Mouse (Mus musculus) monocyte, adult 2 months (primary cell): Measurements from ENCODE around the gene Gm20388.
"Not testable (repeated sequence)": the region's sequence is repeated elsewhere in the genome, so short reads cannot be mapped to it uniquely, and the experiment has no call there.

Source experiments
- DNase-seq, 2 experiments: peaks; one replicate each; pipeline ENCODE4 v3.0.0; 2022; ENCODE audit warnings: low spot score in 2 of 2, low read depth in 1 of 2

Gm20388 gene

DNA sequence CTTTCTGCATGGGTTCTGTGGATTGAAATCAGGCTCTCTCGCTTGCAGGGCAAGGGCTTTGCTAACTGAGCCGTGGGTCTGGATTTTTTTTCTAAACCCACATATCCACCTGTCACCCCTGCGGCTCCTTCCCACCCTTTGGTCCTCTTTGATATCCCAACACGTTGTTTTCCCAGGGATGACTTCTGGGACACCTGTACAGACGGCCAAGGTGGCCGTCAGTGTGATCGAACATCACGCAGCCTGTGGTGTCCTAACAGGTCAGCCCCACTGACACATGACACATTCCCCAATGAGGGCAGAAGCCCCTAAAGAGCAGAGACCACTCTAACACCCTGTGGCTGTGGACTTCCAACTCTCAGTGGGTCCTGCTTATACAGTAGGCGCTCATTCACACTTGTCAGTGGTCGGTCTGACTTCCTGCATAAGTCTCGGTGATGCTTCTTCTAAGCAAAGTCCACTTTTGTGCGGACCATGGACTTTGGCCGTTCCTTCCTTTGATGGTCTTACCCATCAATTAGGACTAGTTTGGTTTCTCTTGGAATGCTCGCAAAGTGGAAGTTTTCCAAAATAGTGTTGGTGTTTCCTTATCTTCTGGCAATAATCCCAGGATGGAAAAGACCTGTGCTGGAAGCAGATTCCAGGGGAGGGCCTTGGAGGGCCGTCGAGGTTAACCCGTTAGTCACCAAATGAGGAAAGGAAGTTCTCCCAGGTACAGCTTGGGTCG lies 1751.2 kb downstream of the Gm20388 start:
- no peak for DNase-seq

DNA sequence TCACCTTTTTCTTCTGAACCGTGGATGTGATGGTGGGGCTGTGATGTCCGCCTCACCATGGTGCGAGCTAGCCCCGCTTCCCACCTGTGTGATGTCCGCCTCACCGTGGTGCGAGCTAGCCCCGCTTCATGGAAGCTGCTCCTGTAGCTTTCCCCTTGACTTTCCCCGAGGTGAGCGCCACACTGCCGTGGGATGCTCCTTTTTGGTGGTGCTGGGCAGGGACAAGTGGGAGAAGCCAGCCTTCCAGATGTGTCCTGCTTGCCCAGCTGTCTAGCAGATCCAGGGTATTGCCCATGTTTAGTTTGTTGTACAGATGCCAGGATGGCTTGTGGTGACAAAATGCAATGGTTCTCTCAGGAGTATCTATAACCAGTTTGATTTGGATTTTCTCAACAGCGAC lies 1752.5 kb downstream of the Gm20388 start:
- no peak for DNase-seq

DNA sequence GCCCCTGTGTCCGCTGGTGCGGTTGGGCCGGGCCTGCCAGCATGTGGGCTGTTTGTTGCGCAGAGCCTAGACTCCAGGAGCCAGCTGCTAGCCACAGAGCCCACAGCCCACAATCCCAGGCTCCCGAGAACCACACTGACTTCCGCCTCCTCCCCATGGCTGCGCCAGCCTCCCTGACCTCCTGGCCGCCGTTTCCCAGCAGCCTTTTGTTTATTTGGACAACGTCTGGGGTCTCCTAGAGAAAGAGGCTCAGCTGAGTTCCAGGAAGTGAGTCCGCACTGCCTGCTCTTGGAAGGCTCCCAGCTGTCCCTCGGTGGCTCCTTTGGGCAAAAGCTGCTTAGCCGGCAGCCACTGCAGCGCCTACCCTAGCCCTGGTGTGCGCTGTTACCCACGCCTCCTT lies 1754.7 kb downstream of the Gm20388 start:
- DNase-seq: no peak

DNA sequence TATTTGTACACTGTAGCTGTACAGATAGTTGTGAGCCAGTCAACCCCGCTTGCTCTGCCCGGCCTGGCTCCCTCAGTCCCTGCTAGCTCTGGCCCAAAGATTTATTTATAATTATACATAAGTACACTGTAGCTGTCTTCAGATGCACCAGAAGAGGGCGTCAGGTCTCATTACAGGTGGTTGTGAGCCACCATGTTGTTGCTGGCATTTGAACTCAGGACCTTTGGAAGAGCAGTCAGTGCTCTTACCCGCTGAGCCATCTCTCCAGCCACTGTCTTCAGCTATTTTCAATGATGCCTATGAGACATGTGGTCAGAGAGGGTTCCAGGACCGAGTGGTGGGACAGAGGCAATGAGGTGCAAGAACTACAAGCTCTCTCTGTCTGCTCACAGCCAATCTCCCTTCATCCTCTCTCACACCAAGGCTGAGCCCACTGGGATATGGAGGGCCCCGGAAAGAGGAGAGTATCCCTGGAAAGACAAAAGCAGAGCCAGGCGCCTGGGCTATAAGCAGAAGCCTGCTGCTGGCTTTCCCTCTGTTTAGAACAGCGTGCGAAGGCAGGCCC lies 1757.4 kb downstream of the Gm20388 start:
- not testable (repeated sequence) for DNase-seq

DNA sequence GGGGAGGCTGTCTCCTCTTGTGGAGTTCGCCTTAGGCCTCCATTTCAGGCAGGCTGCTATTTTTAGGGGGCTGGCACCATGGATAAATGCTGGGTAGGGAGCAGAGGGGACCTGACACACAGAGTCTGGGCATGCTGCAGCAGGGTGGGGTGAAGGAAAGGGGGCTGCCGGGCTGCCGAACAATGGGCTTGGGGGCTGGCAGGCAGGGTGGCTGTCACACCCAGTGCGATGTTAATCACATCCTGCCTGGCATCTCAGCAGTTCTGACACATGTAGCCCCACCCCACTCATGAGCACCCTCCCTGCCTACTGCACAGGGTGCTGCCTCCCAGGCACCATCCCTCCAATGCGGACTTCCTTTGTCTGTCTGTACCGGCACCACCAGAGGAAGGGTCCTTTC lies 1757.9 kb downstream of the Gm20388 start:
- no peak for DNase-seq

DNA sequence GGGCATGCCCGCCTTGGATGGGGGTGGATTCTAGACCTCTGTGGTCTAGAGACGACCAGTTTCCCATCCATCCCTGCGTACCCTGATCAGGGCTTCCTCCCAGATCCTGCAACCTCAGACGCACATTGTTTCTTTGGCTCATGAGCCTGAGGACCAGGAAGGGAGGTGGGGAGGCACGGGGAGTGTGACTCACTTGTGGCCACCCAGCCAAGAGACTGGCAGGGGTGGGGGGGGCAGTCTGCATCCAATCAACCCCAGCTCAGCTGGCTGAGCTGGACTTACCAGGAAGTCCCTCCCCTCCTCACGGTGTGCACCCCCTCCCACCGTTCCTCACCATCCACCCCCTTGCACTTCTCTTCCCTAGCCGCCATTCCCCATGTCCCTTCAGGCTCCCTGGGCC lies 1758.6 kb downstream of the Gm20388 start:
- DNase-seq: no peak

DNA sequence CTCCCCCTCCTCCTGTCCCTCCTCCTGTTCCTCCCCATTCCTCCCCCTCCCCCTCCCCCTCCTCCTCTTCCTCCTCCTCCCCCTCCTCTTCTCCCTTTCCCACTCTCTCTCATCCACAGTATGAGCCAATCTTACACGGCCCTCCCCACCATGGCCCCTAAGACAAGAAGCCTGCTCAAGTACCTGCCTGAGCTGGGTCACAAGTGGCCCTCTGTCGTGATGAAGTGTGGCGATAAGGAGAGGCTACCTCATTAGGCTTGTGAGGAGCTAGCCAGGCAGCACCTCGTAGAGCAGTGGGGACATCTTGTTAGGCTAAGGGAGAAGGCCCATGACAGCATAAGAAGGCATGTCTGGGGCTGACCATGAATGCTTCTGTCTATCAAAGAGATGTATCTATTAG lies 1762.5 kb downstream of the Gm20388 start:
- no peak for DNase-seq

- DNase-seq: no peak
These were observed 1763.3 kb downstream of the Gm20388 start for GRCm38 (mm10) chr8:121673917-121674316.

- no peak for DNase-seq
These were observed 1763.9 kb downstream of the Gm20388 start for GRCm38 (mm10) chr8:121674524-121674923.

DNA sequence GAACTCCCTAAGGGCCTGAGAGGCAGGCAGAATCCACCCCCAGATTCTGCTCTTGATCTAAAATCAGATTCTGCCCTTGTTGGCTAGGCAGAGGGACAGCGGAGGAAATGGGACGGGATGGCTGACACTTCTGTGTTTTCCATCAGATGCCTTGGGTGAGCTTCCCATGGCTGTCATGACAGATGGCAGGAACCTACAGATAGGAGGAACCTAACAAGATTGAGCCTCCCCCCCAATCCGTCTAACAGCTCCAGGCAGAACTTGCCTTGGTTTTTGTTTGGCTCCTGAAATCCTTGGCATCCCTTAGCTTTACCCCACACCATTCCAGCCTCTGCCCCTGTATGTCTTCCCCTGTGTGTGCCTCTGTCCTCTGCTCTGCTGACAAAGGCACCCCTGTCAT lies 1764.5 kb downstream of the Gm20388 start:
- no peak for DNase-seq

GRCm38 (mm10) chr8:121675701-121676100 lies 1765.1 kb downstream of the Gm20388 start:
- DNase-seq: no peak

DNA sequence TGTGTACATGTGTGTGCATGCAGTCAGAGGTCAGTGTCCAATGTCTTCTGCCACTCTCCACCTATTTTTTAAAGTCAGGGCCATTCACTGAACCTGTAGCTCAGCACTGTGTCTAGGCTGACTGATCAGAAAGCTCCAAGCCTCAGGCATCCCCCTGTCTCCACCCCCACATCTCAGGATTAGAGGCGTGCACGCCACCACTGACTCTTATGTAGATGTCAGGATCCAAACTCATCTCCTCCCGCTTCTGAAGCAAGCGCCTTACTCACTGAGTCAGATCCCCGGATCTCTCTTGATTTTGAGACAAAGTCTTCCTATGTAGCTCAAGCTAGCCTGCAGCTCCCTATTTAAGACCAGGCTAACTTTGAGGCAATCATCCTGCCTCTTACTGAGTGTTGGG lies 1768.1 kb downstream of the Gm20388 start:
- DNase-seq: no peak

GRCm38 (mm10) chr8:121680896-121681295 lies 1770.3 kb downstream of the Gm20388 start:
- no peak for DNase-seq

DNA sequence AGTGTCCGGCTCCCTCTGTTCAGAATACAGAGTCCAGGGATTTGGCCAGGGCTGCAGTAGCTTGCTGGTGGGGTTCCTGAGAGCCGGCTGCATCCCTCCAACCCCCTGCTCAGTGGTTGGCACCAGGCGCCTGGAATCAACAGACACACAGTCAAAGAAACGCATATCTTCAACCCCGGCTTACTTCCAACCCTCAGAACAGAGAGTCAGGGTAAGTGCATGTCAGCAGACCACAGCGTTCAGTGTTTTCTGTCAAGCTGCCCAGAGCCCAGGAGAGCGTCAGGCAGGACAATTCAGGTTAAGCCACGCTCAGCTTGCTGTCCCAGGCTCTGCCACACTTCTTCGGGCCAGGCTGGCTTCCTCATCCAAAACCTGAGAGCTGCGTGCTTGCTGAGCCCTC lies 1770.8 kb downstream of the Gm20388 start:
- DNase-seq: no peak

DNA sequence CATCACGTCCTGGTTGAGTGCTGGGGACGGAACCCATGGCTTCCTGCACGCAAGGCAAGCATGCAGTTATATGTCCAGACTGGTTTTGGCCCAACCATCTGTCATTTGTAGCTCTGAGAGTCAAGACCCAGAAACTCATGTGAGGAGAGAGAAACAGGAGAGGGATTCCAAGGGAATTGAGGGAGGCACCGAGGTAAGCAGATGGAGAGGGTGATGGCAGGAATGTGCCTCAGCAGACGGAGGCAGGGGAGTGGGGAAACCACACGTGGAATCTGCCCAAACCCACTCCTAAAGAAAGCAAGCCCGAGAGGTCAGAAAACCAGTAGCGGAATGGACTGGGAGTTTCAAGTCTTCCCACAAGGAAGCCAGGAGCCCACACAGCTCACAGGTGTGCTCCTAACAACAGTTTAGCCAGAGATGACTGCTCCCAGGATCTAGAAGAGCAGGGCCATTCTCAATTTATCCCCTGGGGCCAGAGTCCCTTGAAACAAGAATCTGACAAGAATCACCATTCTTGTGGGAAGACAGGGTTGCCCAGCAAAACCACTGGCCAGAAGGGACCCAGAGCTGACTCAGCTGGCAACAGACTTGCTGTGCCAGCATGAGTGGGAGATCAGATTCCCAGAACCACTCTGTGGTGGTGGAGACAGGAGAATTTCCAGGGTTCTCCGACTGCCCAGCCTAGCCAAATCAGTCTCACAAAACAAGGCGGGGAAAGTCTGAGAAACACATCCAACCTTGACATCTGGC lies 1772.6 kb downstream of the Gm20388 start:
- no peak for DNase-seq

DNA sequence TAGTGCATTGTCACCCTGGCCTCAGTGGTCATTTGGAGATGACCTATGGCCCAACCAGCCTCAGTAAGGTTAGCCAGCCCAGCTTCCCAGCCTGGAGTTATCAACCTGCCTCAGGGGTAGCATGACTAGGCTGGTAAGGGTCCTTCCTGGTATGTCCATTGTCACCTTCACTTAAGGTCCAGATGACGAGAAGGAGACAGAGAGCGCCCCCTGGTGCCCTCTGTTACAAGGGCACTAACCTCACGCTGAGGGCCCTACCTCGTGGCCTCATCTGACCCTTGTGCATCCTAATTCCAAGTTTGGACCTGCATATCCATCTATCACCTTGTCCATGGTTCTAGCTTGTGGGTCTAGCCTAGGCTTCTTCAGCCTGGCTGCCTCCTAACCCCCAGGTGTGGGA lies 1774.8 kb downstream of the Gm20388 start:
- no peak for DNase-seq

- no peak for DNase-seq
These were observed 1777.0 kb downstream of the Gm20388 start for GRCm38 (mm10) chr8:121687455-121688161.

GRCm38 (mm10) chr8:121688496-121688895 lies 1777.9 kb downstream of the Gm20388 start:
- no peak for DNase-seq

- no peak for DNase-seq
These were observed 1783.8 kb downstream of the Gm20388 start for GRCm38 (mm10) chr8:121694453-121694852.

DNA sequence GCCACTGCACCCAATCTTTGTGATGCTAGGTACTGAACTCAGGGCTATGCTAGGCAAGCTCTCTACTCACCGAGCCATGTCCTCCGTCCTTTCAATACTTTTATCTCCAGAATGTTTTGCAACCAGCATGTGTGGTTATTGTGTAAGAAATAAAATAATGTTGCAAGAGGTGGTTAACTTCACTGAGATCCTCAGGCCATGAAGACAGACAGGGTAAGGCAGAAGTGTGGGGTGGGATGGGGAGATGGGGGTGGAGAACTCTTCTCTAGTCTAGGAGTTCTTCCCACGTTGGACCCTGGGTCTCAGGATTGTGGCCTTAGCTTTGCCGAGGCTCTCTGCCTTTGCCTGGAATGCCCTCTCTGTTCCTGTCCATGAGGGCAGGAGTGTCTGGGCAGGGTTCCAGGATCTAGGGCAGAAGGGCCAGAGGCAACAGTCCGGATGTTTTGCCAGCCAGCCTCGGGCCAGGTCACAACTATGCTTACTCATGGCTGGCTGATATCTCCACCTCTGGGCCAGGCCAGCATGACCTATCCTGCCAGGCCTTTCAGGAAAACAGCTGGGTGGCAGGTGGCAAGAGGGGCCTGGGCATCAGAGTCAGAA lies 1785.0 kb downstream of the Gm20388 start:
- no peak for DNase-seq
